Mouse (Mus musculus): ENCODE measurements at regions not wholly inside any gene's neighbourhood (a gene's known extent, or its start where the extent isn't known, plus 50 kb on each side); places are given as distances from the start of the nearest gene placed in this dataset.

DNA sequence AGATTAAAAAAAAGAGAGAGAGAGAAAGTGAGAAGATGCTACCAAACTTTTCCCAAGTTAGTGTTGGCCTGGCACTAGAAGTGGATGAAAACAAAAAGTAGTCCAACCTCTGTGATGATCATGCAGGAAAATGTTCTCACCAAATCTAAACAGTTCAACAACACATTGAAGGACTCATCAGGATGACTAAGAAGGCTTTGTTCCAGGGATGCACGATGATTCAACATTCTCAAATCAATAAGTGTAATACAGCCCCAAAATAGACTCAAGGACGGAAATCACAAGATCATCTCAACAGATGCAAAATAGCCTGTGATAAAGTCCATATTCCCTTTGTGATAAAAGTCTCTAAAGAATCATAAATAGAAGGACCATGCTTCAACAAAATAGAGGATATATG lies 106.3 kb downstream of the Cysltr2 start:
- H3K4me1 ChIP-seq (ENCODE audit: insufficient read depth, low read length) = no peaks in the 10 kb centered on the region
- H3K4me3 ChIP-seq (ENCODE audit: low read length) = no peak overlapping the region
- H3K9ac ChIP-seq (replicated peaks; ENCODE audit: low read length) = no peak overlapping the region
- H3K4me2 ChIP-seq (replicated peaks; ENCODE audit: low read depth, low read length) = no peak overlapping the region
- WGBS = 82% methylated on average over 2 of the region's 2 CpGs
- no peaks in the 10 kb centered on the region for H3K36me3 ChIP-seq (ENCODE audit: insufficient read depth, low read length)
- no peaks in the 10 kb centered on the region for H3K9me3 ChIP-seq (ENCODE audit: low read length)
- ATAC-seq (ENCODE audit: low FRiP score, low TSS enrichment) = no peak
- H3K27ac ChIP-seq (ENCODE audit: low read length) = no peak overlapping the region
- no peaks in the 10 kb centered on the region for H3K27me3 ChIP-seq (ENCODE audit: insufficient read depth, low read length)

DNA sequence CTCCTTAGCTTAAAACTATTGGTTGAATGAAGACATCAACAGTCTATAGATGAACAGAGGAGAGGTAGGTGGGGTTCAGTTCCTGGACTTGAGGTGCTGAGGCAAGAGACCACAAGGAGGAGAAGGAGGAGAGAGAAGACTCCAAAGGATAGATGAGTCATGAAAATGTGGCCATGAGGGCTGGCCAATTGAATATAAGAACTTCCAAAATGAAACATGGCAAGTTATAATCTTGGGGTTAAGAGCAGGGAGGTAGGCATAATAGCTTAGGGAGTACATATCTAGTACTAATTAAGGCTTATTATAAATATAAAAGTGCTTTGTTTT lies 109.9 kb downstream of the Cysltr2 start:
- no peak for ATAC-seq (ENCODE audit: low FRiP score, low TSS enrichment)
- no peak overlapping the region for H3K4me3 ChIP-seq (ENCODE audit: low read length)
- no peaks in the 10 kb centered on the region for H3K27me3 ChIP-seq (ENCODE audit: insufficient read depth, low read length)
- H3K4me2 ChIP-seq (replicated peaks; ENCODE audit: low read depth, low read length) = no peak overlapping the region
- no peaks in the 10 kb centered on the region for H3K4me1 ChIP-seq (ENCODE audit: insufficient read depth, low read length)
- no peaks in the 10 kb centered on the region for H3K9me3 ChIP-seq (ENCODE audit: low read length)
- H3K36me3 ChIP-seq (ENCODE audit: insufficient read depth, low read length) = no peaks in the 10 kb centered on the region
- no peak overlapping the region for H3K9ac ChIP-seq (replicated peaks; ENCODE audit: low read length)
- H3K27ac ChIP-seq (ENCODE audit: low read length) = no peak overlapping the region

DNA sequence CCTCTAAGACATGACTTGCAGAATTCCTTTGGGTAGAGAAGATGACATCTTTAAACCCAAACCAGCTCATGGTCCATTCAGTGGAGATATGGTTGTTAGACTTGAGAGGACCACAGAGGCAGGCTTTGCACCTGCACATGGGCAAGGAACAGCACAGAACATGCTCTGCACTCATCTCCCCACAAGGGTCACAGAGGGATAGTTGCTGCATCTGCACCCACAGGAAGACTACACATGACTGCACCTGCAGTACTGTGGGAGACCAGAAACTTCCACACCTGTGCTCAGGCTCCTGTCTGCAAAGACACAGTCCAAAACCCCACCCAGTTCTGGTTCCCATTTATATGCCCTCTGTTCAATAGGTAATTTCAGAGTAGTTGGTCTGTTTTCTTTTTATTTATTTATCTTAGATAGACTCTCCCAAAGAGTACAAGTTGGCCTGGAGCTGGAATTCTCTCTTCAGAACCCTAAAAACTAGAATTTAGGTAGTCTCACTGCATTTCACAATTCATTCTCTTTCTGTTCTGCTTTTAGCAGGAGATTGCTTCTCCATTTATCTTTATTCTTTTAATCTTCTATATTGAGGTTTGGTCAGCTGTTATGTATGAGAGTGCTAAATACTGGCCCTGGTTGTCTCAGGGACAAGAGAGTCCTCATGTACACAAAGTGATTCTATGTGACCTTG lies 110.4 kb downstream of the Cysltr2 start:
- H3K4me2 ChIP-seq (replicated peaks; ENCODE audit: low read depth, low read length) = no peak overlapping the region
- ATAC-seq (ENCODE audit: low FRiP score, low TSS enrichment) = no peak
- no peaks in the 10 kb centered on the region for H3K36me3 ChIP-seq (ENCODE audit: insufficient read depth, low read length)
- H3K4me1 ChIP-seq (ENCODE audit: insufficient read depth, low read length) = no peaks in the 10 kb centered on the region
- no peak overlapping the region for H3K9ac ChIP-seq (replicated peaks; ENCODE audit: low read length)
- H3K4me3 ChIP-seq (ENCODE audit: low read length) = no peak overlapping the region
- no peaks in the 10 kb centered on the region for H3K27me3 ChIP-seq (ENCODE audit: insufficient read depth, low read length)
- H3K9me3 ChIP-seq (ENCODE audit: low read length) = no peaks in the 10 kb centered on the region
- H3K27ac ChIP-seq (ENCODE audit: low read length) = no peak overlapping the region

DNA sequence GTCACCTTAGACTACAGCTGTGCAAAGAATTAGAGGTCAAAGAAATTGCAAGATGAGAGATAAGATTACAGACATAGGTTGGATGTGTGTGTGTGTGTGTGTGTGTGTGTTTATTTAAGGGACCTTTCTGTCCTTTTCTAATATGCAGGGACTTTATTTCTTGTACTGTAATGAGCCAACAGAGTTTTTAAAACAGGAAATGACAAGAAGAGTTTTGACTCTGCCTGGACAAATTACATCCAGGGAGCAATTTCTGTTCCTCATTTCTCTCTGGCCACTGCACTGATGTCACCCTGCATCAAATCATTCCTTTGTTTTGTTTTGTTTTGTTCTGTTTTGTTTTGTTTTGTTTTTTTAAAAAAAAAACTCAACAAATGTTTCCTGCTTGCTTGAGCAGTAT lies 115.3 kb downstream of the Cysltr2 start:
- no peaks in the 10 kb centered on the region for H3K36me3 ChIP-seq (ENCODE audit: insufficient read depth, low read length)
- no peak overlapping the region for H3K9ac ChIP-seq (replicated peaks; ENCODE audit: low read length)
- ATAC-seq (ENCODE audit: low FRiP score, low TSS enrichment) = no peak
- H3K4me1 ChIP-seq (ENCODE audit: insufficient read depth, low read length) = no peaks in the 10 kb centered on the region
- H3K27ac ChIP-seq (ENCODE audit: low read length) = no peak overlapping the region
- no peak overlapping the region for H3K4me3 ChIP-seq (ENCODE audit: low read length)
- no peak overlapping the region for H3K4me2 ChIP-seq (replicated peaks; ENCODE audit: low read depth, low read length)
- H3K27me3 ChIP-seq (ENCODE audit: insufficient read depth, low read length) = no peaks in the 10 kb centered on the region
- no peaks in the 10 kb centered on the region for H3K9me3 ChIP-seq (ENCODE audit: low read length)

DNA sequence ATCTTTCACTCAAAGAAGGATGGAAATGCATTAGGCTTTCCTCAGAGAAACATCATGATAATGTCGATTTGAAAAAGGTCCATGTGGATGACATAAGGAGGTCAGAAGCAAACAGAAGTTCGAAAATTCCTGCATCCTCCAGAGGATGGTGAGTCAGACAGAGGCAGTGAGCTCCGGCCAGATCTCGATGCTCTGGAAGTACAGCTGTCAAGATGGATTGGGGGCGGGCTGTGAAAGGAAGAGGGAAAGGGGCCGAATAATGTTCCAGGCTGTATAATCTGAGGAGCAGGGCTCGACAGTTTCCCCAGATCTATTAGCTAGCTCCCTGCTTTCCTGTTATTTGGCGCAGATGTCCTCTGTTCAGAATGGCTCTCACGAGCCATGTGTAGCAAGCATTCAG lies 116.6 kb downstream of the Cysltr2 start:
- Histone ChIP-seq H3K9me3 (ENCODE audit: low read length) (no peaks in the 10 kb centered on the region), H3K27ac (ENCODE audit: low read length) (no peak overlapping the region), H3K4me1 (ENCODE audit: insufficient read depth, low read length) (no peaks in the 10 kb centered on the region), H3K27me3 (ENCODE audit: insufficient read depth, low read length) (no peaks in the 10 kb centered on the region), H3K4me2 (replicated peaks; ENCODE audit: low read depth, low read length) (no peak overlapping the region), H3K4me3 (ENCODE audit: low read length) (no peak overlapping the region), H3K9ac (replicated peaks; ENCODE audit: low read length) (no peak overlapping the region), H3K36me3 (ENCODE audit: insufficient read depth, low read length) (no peaks in the 10 kb centered on the region)
- 59% methylated on average over 9 of the region's 9 CpGs for WGBS
- no peak for ATAC-seq (ENCODE audit: low FRiP score, low TSS enrichment)

DNA sequence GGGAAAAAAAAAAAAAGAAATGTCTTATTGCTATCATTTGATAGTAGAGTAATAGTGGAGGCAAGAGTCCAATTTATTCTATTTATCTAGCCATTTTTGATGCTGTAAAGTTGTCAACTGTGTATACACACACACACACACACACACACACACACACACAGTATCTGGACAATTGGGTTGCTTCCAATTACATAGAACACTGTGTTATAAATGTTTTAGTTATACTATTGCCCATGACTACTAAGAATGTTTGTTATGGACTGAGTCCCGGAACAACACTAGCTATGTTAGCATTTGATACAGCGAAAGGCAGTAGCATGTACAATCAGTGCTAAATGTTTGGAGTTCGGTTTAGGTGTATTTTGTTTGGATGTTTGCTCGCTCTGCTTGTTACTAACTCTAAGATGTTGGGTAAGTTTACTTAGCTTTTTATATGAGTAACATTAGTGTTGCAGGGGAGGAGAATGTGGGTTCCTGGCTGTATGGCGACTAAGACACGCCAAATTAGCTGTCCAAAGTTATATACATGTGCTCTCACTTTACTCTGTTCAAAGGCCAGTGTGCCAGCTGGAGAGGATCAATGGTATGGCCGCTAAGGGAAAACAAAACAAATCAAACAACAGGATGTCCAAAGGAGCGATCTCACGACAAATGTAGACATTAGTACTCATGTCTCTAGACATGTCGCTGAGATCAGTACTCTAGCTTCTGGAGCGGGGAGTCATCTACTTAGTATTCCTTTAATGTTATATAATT lies 147.6 kb downstream of the Cysltr2 start:
- Histone ChIP-seq H3K27me3 (ENCODE audit: insufficient read depth, low read length) (no peaks in the 10 kb centered on the region), H3K9me3 (ENCODE audit: low read length) (no peaks in the 10 kb centered on the region), H3K4me2 (replicated peaks; ENCODE audit: low read depth, low read length) (no peak overlapping the region), H3K27ac (ENCODE audit: low read length) (0 out of 2 replicates have a peak overlapping the region, but pooled peaks have one; percentile 37), H3K4me3 (ENCODE audit: low read length) (no peak overlapping the region), H3K9ac (replicated peaks; ENCODE audit: low read length) (no peak overlapping the region), H3K4me1 (ENCODE audit: insufficient read depth, low read length) (no peaks in the 10 kb centered on the region), H3K36me3 (ENCODE audit: insufficient read depth, low read length) (no peaks in the 10 kb centered on the region)
- ATAC-seq (ENCODE audit: low FRiP score, low TSS enrichment) = 0 out of 2 replicates have a peak, but pooled peaks have one; percentile 39
- 62% methylated on average over 11 of the region's 11 CpGs for WGBS

DNA sequence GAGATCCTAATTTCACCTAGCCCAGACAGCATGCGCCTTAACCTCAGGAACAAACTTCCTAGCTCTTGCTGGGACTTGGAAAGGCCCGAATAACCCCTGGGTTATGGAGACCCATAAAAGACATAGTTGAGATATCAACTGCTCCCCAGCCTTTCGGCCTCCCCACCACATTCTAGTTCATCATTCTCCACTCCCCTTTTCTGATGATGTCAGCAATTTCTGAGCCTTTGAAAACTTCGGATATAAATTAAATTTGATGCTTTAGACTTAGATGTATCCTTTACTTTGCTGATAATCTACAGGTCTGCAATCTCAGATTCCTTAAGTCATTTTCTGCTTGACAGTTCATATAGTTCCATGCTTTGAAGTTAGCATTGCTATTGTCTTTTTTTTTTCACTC lies 149.3 kb downstream of the Cysltr2 start:
- no peak for ATAC-seq (ENCODE audit: low FRiP score, low TSS enrichment)
- H3K4me2 ChIP-seq (replicated peaks; ENCODE audit: low read depth, low read length) = no peak overlapping the region
- no peak overlapping the region for H3K9ac ChIP-seq (replicated peaks; ENCODE audit: low read length)
- no peak overlapping the region for H3K27ac ChIP-seq (ENCODE audit: low read length)
- no peaks in the 10 kb centered on the region for H3K4me1 ChIP-seq (ENCODE audit: insufficient read depth, low read length)
- no peaks in the 10 kb centered on the region for H3K36me3 ChIP-seq (ENCODE audit: insufficient read depth, low read length)
- H3K27me3 ChIP-seq (ENCODE audit: insufficient read depth, low read length) = no peaks in the 10 kb centered on the region
- H3K4me3 ChIP-seq (ENCODE audit: low read length) = no peak overlapping the region
- 90% methylated on average over 4 of the region's 4 CpGs for WGBS
- no peaks in the 10 kb centered on the region for H3K9me3 ChIP-seq (ENCODE audit: low read length)

DNA sequence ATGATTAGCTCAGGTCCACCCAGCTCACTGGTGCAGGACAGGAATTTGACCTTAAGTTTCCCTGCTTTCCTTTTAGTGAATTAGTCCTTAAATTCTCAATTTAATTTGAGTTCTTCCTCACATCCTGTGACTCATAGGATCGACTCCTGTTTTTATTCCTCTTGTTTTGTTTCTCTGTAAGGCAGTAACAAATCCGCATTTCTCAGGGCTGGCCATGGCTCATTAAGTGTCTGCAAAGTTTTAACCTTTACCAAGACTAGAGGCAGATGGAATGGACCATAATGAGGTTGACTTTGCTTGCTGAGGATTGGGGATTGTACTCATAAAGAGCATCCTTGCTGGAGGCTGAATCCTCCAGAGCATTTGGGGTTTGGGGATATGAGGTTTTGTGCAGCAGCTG lies 156.6 kb downstream of the Cysltr2 start:
- WGBS = 17% methylated on average over 2 of the region's 2 CpGs

DNA sequence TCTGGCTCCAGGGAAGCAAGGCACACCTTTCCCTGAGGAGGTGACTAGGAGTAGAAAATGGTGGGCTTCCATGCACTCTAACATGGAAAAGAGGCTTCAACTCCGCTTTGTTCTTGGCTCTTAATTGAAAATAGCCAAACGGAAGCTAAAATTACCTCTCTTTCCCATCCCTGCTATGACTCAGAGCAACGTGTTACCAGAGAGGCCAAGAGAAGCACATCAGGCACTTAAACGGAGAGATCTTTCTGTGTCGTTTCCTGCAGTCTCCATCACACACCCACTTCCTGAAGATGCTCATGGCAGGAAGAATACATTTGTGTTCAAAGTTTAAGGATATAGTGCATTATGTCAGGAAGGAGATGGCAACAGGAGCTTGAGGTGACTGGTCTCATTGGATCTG lies 159.3 kb downstream of the Cysltr2 start:
- no peaks in the 10 kb centered on the region for H3K36me3 ChIP-seq (ENCODE audit: insufficient read depth, low read length)
- no peak overlapping the region for H3K9ac ChIP-seq (replicated peaks; ENCODE audit: low read length)
- H3K4me2 ChIP-seq (replicated peaks; ENCODE audit: low read depth, low read length) = no peak overlapping the region
- H3K27ac ChIP-seq (ENCODE audit: low read length) = no peak overlapping the region
- H3K4me3 ChIP-seq (ENCODE audit: low read length) = no peak overlapping the region
- 51% methylated on average over 5 of the region's 5 CpGs for WGBS
- no peaks in the 10 kb centered on the region for H3K9me3 ChIP-seq (ENCODE audit: low read length)
- peaks cover 21% of the 10 kb centered on the region for H3K4me1 ChIP-seq (ENCODE audit: insufficient read depth, low read length)
- H3K27me3 ChIP-seq (ENCODE audit: insufficient read depth, low read length) = no peaks in the 10 kb centered on the region
- ATAC-seq (ENCODE audit: low FRiP score, low TSS enrichment) = no peak

More for the DNA sequence above, 156.6 kb downstream of the Cysltr2 start:
- no peaks in the 10 kb centered on the region for H3K36me3 ChIP-seq (ENCODE audit: insufficient read depth, low read length)
- no peak overlapping the region for H3K27ac ChIP-seq (ENCODE audit: low read length)
- no peaks in the 10 kb centered on the region for H3K9me3 ChIP-seq (ENCODE audit: low read length)
- H3K27me3 ChIP-seq (ENCODE audit: insufficient read depth, low read length) = no peaks in the 10 kb centered on the region
- H3K9ac ChIP-seq (replicated peaks; ENCODE audit: low read length) = no peak overlapping the region
- H3K4me2 ChIP-seq (replicated peaks; ENCODE audit: low read depth, low read length) = no peak overlapping the region
- peaks cover 13% of the 10 kb centered on the region for H3K4me1 ChIP-seq (ENCODE audit: insufficient read depth, low read length)
- ATAC-seq (ENCODE audit: low FRiP score, low TSS enrichment) = no peak
- H3K4me3 ChIP-seq (ENCODE audit: low read length) = no peak overlapping the region

DNA sequence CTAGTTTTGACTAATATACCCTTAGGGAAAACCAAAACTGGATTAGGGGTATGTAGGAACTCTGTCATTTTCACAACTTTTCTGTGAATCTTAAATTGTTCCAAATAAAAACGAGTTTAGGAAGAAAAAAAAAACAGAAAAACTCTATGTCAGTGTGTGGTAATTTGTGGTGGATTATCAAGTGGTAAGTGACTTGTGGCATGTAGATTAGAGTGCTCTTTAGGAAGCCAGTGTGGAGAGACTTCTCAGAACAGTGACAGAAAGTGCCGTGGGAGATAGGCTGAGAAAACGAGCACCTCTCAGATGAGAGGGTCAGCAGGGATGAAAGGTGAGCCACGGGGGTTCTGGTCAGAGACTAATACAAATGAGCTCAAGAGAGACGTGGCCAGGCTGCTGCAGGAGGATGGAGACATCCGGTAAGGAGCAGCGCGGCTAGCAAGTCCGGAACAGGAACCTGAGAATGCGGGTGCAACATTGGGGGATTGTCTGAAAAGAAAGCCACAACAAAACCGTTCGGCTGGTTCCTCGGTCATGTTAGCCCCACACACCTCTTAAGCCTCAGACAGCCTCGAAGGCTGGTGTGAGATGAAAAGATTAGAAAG lies 161.3 kb downstream of the Cysltr2 start:
- H3K4me3 ChIP-seq (ENCODE audit: low read length) = no peak overlapping the region
- H3K27ac ChIP-seq (ENCODE audit: low read length) = peak overlapping the region; percentile 72
- H3K4me2 ChIP-seq (replicated peaks; ENCODE audit: low read depth, low read length) = no peak overlapping the region; the same call in 1 of the 2 replicates
- no peaks in the 10 kb centered on the region for H3K27me3 ChIP-seq (ENCODE audit: insufficient read depth, low read length)
- no peaks in the 10 kb centered on the region for H3K36me3 ChIP-seq (ENCODE audit: insufficient read depth, low read length)
- WGBS = 20% methylated on average over 14 of the region's 14 CpGs
- no peak overlapping the region for H3K9ac ChIP-seq (replicated peaks; ENCODE audit: low read length)
- ATAC-seq (ENCODE audit: low FRiP score, low TSS enrichment) = no peak
- H3K4me1 ChIP-seq (ENCODE audit: insufficient read depth, low read length) = peaks cover 21% of the 10 kb centered on the region
- H3K9me3 ChIP-seq (ENCODE audit: low read length) = no peaks in the 10 kb centered on the region
